Mouse (Mus musculus) left cerebral cortex, adult 8-10 months (tissue): ENCODE measurements around the gene Foxa1. TPM values are rescaled to one million over a fixed set of nuclear protein-coding genes. Genes with fewer than 3 reads are reported as not detected.

Experiments used
- DNase-seq, 2 experiments: peaks; one replicate each; pipeline ENCODE4 v3.0.0; 2022; ENCODE audit warnings: low spot score in 2 of 2
- total RNA-seq, 4 experiments: library from RNA; stranded (reverse); gene quantifications; 2 replicates each; pipeline ENCODE4 v1.2.4; 2022

Gene Foxa1
- total RNA-seq, 4 experiments from 2014 or later, result 0.16 TPM; not detected in 3

- no peak for DNase-seq
Observed at GRCm38 (mm10) chr12:57496347-57497119, 50.2 kb downstream of the Foxa1 start.

Other genes starting within 250 kb of the Foxa1 start
- gene Ttc6, start 17.2 kb upstream of the Foxa1 start, total RNA-seq, result under 1 TPM in 3 of 4 experiments, not detected in 1; 0.07 to 0.53 (median 0.07) TPM